In the genomic region with DNA sequence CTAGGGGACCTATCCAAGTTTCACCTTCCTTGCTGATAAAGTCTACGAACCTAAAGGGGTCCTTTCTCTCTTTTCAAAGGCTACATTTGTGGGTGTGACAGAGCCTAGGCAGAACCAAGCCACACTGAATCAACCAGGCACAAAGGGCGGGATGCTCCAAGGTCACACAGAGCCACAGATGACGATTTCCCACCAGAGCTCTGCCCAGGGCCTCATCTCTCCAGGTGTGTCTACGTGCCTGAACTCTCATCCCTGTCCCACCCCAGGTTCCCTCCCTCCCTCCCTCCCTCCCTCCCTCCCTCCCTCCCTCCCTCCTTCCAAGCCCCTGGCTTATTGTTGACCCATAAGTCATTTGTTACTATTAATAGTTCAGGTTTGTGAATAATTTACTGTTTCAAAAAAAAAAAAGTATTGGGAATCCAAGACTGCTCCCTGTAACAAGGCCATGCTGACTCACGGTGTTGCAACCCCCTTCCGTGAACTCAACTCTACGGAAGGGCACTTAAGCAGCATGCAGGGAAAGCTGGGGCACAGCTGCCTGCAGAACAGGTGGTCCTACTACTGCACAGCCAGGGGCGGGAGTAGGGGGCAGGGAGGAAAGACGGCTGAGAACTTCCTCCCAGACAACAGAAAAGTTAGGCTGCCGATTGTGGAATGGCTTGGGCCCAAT, we compare ENCODE assay signal across 9 mouse cellular contexts. TPM values are rescaled to one million over a fixed set of nuclear protein-coding genes. Genes with fewer than 3 reads are reported as not detected.
DNase-seq lines count a peak whose midpoint lies in the region; ATAC-seq and TF ChIP-seq lines count a peak whose summit lies in the region.
"Had no signal": no experiment of that assay in that cellular context is flagged by ENCODE, and none has a peak within 500 bp of the region (broad histone marks: within the 10 kb centered on the region; RNA-seq: fewer than 3 reads in every experiment).

No protein-coding gene starts in this region.

- no peak for TF ChIP-seq CTCF in stomach, postnatal 0 days (IDR thresholded peaks at IDR 0.05; ENCODE audit: low read depth)

- peak overlapping the region; percentile 22 for H3K4me2 ChIP-seq in intestine, embryonic 15.5 days (replicated peaks)
- 0 out of 2 replicates have a peak overlapping the region, but pooled peaks have one; percentile 3 for H3K4me2 ChIP-seq in liver, embryonic 15.5 days
- H3K4me2 ChIP-seq in stomach, postnatal 0 days (replicated peaks; ENCODE audit: low read depth), result no peak overlapping the region
- H3K4me2 ChIP-seq in hindbrain, embryonic 11.5 days (replicated peaks; ENCODE audit: low read depth, low read length), result no peak overlapping the region
- H3K4me2 ChIP-seq: neural tube, embryonic 12.5 days had no signal

- peaks cover 18% of the 10 kb centered on the region for H3K4me1 ChIP-seq in intestine, embryonic 15.5 days (replicated peaks)
- H3K4me1 ChIP-seq in liver, embryonic 15.5 days (replicated peaks), result 0 out of 2 replicates have a peak, but pooled peaks cover 2% of the 10 kb centered on the region
- H3K4me1 ChIP-seq in stomach, postnatal 0 days (replicated peaks; ENCODE audit: control insufficient read depth, insufficient read depth), result peaks cover under 1% of the 10 kb centered on the region; the same call in 1 of the 2 replicates
- H3K4me1 ChIP-seq in hindbrain, embryonic 11.5 days (replicated peaks; ENCODE audit: control insufficient read depth, insufficient read depth, low read length), result no peaks in the 10 kb centered on the region

- no peak overlapping the region for H3K4me3 ChIP-seq in intestine, embryonic 15.5 days (replicated peaks)
- H3K4me3 ChIP-seq in liver, embryonic 15.5 days (replicated peaks), result no peak overlapping the region
- no peak overlapping the region for H3K4me3 ChIP-seq in stomach, postnatal 0 days (ENCODE audit: low read depth, low read length)
- no peak overlapping the region for H3K4me3 ChIP-seq in hindbrain, embryonic 11.5 days (ENCODE audit: low read depth, low read length)
- H3K4me3 ChIP-seq: neural tube, embryonic 12.5 days had no signal

- H3K27me3 ChIP-seq in intestine, embryonic 15.5 days (replicated peaks), result no peaks in the 10 kb centered on the region
- no peaks in the 10 kb centered on the region for H3K27me3 ChIP-seq in liver, embryonic 15.5 days
- no peaks in the 10 kb centered on the region for H3K27me3 ChIP-seq in stomach, postnatal 0 days (ENCODE audit: control insufficient read depth, insufficient read depth, low read length)
- no peaks in the 10 kb centered on the region for H3K27me3 ChIP-seq in hindbrain, embryonic 11.5 days (ENCODE audit: control insufficient read depth, insufficient read depth, low read length)
- H3K27me3 ChIP-seq: neural tube, embryonic 12.5 days had no signal

- H3K27ac ChIP-seq in intestine, embryonic 15.5 days, result peak overlapping the region; percentile 80
- no peak overlapping the region for H3K27ac ChIP-seq in liver, embryonic 15.5 days (replicated peaks)
- H3K27ac ChIP-seq in stomach, postnatal 0 days (replicated peaks), result peak overlapping the region; percentile 45; the same call in 1 of the 2 replicates
- H3K27ac ChIP-seq in hindbrain, embryonic 11.5 days (ENCODE audit: low read depth, low read length), result no peak overlapping the region
- H3K27ac ChIP-seq: neural tube, embryonic 12.5 days had no signal

- no peak for TF ChIP-seq EP300 in stomach, postnatal 0 days (optimal IDR thresholded peaks at IDR 0.05)

- no peak overlapping the region for H3K9ac ChIP-seq in intestine, embryonic 15.5 days
- H3K9ac ChIP-seq in liver, embryonic 15.5 days, result no peak overlapping the region
- H3K9ac ChIP-seq in stomach, postnatal 0 days (ENCODE audit: low read length), result no peak overlapping the region
- H3K9ac ChIP-seq in hindbrain, embryonic 11.5 days (ENCODE audit: low read depth, low read length), result no peak overlapping the region
- H3K9ac ChIP-seq: neural tube, embryonic 12.5 days had no signal

- no peaks in the 10 kb centered on the region for H3K9me3 ChIP-seq in intestine, embryonic 15.5 days
- no peaks in the 10 kb centered on the region for H3K9me3 ChIP-seq in liver, embryonic 15.5 days (replicated peaks)
- H3K9me3 ChIP-seq in stomach, postnatal 0 days (ENCODE audit: control insufficient read depth, low read length), result no peaks in the 10 kb centered on the region
- no peaks in the 10 kb centered on the region for H3K9me3 ChIP-seq in hindbrain, embryonic 11.5 days (ENCODE audit: control insufficient read depth, low read length)
- H3K9me3 ChIP-seq: neural tube, embryonic 12.5 days had no signal

- peak; percentile 80 for ATAC-seq in intestine, embryonic 15.5 days
- ATAC-seq in liver, embryonic 15.5 days (ENCODE audit: insufficient read depth), result peak; percentile 34; the same call in 1 of the 2 replicates
- peak; percentile 71 for ATAC-seq in stomach, postnatal 0 days (ENCODE audit: low FRiP score, low TSS enrichment)
- no peak for ATAC-seq in hindbrain, embryonic 11.5 days (ENCODE audit: low FRiP score)

- whole genome bisulfite sequencing in intestine, embryonic 15.5 days, result 18% methylated on average over 10 of the region's 10 CpGs
- WGBS in liver, embryonic 15.5 days (ENCODE audit: insufficient replicate concordance), result 34% methylated on average over 10 of the region's 10 CpGs
- 22% methylated on average over 10 of the region's 10 CpGs for WGBS in stomach, postnatal 0 days
- 34% methylated on average over 10 of the region's 10 CpGs for WGBS in hindbrain, embryonic 11.5 days

- DNase-seq in embryo, embryonic 10.5 days (ENCODE audit: low spot score), result peak; percentile 18
- no peak for DNase-seq in embryo, embryonic 9.5 days (ENCODE audit: extremely low spot score)
- peak; percentile 63 for DNase-seq in stomach, postnatal 0 days (ENCODE audit: low spot score)
- DNase-seq in hindbrain, embryonic 11.5 days (ENCODE audit: low spot score), result no peak
- no peak for DNase-seq in natural killer cell, adult 2 months (ENCODE audit: low spot score in 2 of 2)
- no peak for DNase-seq in layer of hippocampus, adult 18-20 months (ENCODE audit: low spot score in 2 of 2)

- no peaks in the 10 kb centered on the region for H3K36me3 ChIP-seq in intestine, embryonic 15.5 days
- H3K36me3 ChIP-seq in liver, embryonic 15.5 days (replicated peaks), result no peaks in the 10 kb centered on the region
- H3K36me3 ChIP-seq in stomach, postnatal 0 days (ENCODE audit: control insufficient read depth, insufficient read depth, low read length), result no peaks in the 10 kb centered on the region
- no peaks in the 10 kb centered on the region for H3K36me3 ChIP-seq in hindbrain, embryonic 11.5 days (ENCODE audit: control insufficient read depth, insufficient read depth, low read length)
- H3K36me3 ChIP-seq: neural tube, embryonic 12.5 days had no signal

RNA-seq across cellular contexts. Expression of a gene that starts 17.4 kb away (rescaled TPM):
- polyA plus RNA-seq in intestine, embryonic 15.5 days (2015; fragmentation: Nextera tagmentation; extraction: Ambion mirVana), result 5.8 and 6.4 TPM in 2 replicates
- polyA plus RNA-seq in liver, embryonic 15.5 days (2015; fragmentation: Nextera tagmentation; extraction: Ambion mirVana), result 0.07 TPM in 1 of 2 replicates, not detected in the other
- 0.57 and 0.67 TPM in 2 replicates for polyA plus RNA-seq in stomach, postnatal 0 days (2015; fragmentation: Nextera tagmentation; extraction: Ambion mirVana)
- 0.31 and 0.59 TPM in 2 replicates for polyA plus RNA-seq in hindbrain, embryonic 11.5 days (2014; fragmentation: Nextera tagmentation; extraction: Ambion mirVana)
- not detected for total RNA-seq in layer of hippocampus, adult 18-20 months (2021)

Comparison
In these comparisons a context has a peak if more than half of its experiments do, and no peak if none do; other contexts are left out.
1. DNase-seq: peak in embryo, embryonic 10.5 days (single experiment) and stomach, postnatal 0 days (single experiment); none in embryo, embryonic 9.5 days (single experiment), hindbrain, embryonic 11.5 days (single experiment), natural killer cell, adult 2 months (0 of 2) and layer of hippocampus, adult 18-20 months (0 of 2).
2. H3K27ac ChIP-seq: peak in intestine, embryonic 15.5 days (single experiment) and stomach, postnatal 0 days (single experiment); none in liver, embryonic 15.5 days (single experiment) and hindbrain, embryonic 11.5 days (single experiment).
3. H3K4me2 ChIP-seq: peak in intestine, embryonic 15.5 days (single experiment) and liver, embryonic 15.5 days (single experiment); none in stomach, postnatal 0 days (single experiment) and hindbrain, embryonic 11.5 days (single experiment).